Mouse (Mus musculus): ENCODE measurements around the gene Rptor. TPM values are rescaled to one million over a fixed set of nuclear protein-coding genes. Genes with fewer than 3 reads are reported as not detected.

The Rptor gene
- polyA plus RNA-seq, 1 experiment from 2014 or later = 9.3 TPM

DNA sequence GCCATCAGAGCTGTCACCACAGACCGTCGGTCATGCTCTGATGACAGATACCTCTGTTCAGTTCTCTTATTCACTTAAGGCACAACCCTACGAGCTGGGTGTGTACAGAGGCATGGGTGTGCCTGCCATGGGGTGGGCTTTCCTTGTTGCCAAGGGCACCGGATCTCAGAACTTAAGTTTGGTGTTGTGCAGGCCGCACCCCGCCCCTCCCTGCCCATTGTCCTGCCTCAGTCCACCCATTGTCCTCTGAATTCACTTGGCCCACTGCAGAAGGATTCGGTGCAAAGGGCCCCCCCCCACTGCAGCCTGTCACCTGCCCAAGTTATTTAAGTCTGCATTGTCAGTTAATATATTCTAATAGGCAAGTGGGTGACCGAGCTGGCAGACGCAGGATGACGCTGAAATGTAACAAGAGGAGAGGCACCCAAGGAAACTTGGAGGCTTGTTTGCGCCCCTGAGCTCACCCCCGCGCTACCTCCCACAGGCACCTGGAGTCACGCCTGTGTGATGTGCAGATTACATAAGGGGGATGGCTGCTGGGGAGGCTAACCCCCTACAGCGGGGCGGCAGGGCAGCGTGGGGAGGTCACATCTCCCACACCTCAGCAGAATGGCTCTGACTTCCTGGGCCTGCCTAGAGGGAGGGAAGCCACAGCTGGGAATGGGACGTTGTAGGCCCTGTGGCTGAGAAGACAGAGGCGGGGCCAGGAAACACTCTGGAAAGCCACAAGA lies 335.2 kb downstream of the Rptor start:
- peaks cover 59% of the 10 kb centered on the region for H3K4me1 ChIP-seq
- no peak overlapping the region for H3K4me3 ChIP-seq (replicated peaks)
- no peak overlapping the region for H3K9ac ChIP-seq
- peak overlapping the region; percentile 26 for H3K4me2 ChIP-seq
- H3K36me3 ChIP-seq = no peaks in the 10 kb centered on the region
- no peaks in the 10 kb centered on the region for H3K27me3 ChIP-seq (replicated peaks)
- H3K9me3 ChIP-seq = no peaks in the 10 kb centered on the region
- ATAC-seq (ENCODE audit: insufficient read depth, low FRiP score, low read depth) = 0 out of 2 replicates have a peak, but pooled peaks have one; percentile 7
- peak overlapping the region; percentile 74 for H3K27ac ChIP-seq
- WGBS = 58% methylated on average over 19 of the region's 19 CpGs

GRCm38 (mm10) chr11:119939073-119939710 lies 336.5 kb downstream of the Rptor start:
- H3K27me3 ChIP-seq (replicated peaks) = no peaks in the 10 kb centered on the region
- H3K4me3 ChIP-seq (replicated peaks) = no peak overlapping the region
- peak overlapping the region; percentile 24; the same call in 1 of the 2 replicates for H3K4me2 ChIP-seq
- H3K4me1 ChIP-seq = peaks cover 63% of the 10 kb centered on the region
- no peak overlapping the region for H3K9ac ChIP-seq
- 40% methylated on average over 8 of the region's 8 CpGs for WGBS
- no peaks in the 10 kb centered on the region for H3K9me3 ChIP-seq
- peak overlapping the region; percentile 74; the same call in 1 of the 2 replicates for H3K27ac ChIP-seq
- no peak for ATAC-seq (ENCODE audit: insufficient read depth, low FRiP score, low read depth)
- no peaks in the 10 kb centered on the region for H3K36me3 ChIP-seq

DNA sequence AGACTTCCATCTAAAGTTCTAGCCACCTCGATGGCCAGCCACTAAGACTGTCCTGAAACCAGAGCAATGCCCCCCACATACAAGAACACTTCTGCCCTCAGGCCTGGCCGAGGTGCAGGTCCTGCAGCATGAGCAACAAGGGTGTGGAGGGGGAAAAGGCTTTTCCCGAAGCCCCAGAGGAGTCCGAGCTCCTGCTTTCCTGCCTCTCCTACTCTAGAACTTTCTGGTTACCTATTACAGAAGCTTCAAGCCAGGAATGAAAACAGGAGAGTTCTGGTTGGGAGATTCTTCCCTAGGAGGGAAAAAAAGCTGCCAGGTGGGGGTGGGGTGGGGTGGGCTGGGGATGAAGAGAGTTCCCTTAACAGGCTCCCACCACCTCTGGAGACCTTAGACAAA lies 337.0 kb downstream of the Rptor start:
- H3K27me3 ChIP-seq (replicated peaks) = no peaks in the 10 kb centered on the region
- WGBS = 63% methylated on average over 4 of the region's 4 CpGs

GRCm38 (mm10) chr11:119940142-119940541 lies 337.4 kb downstream of the Rptor start:
- no peak for ATAC-seq (ENCODE audit: insufficient read depth, low FRiP score, low read depth)
- Histone ChIP-seq H3K9ac (no peak overlapping the region), H3K27me3 (replicated peaks) (no peaks in the 10 kb centered on the region), H3K4me2 (no peak overlapping the region), H3K9me3 (no peaks in the 10 kb centered on the region), H3K4me1 (peaks cover 72% of the 10 kb centered on the region), H3K36me3 (no peaks in the 10 kb centered on the region), H3K27ac (no peak overlapping the region), H3K4me3 (replicated peaks) (no peak overlapping the region)
- WGBS = 62% methylated on average over 11 of the region's 11 CpGs

More for the DNA sequence above, 337.0 kb downstream of the Rptor start:
- no peak overlapping the region for H3K4me3 ChIP-seq (replicated peaks)
- no peak overlapping the region for H3K4me2 ChIP-seq
- no peak for ATAC-seq (ENCODE audit: insufficient read depth, low FRiP score, low read depth)
- no peaks in the 10 kb centered on the region for H3K36me3 ChIP-seq
- H3K4me1 ChIP-seq = peaks cover 68% of the 10 kb centered on the region
- H3K9ac ChIP-seq = no peak overlapping the region
- H3K27ac ChIP-seq = peak overlapping the region; percentile 74; the same call in 1 of the 2 replicates
- H3K9me3 ChIP-seq = no peaks in the 10 kb centered on the region

DNA sequence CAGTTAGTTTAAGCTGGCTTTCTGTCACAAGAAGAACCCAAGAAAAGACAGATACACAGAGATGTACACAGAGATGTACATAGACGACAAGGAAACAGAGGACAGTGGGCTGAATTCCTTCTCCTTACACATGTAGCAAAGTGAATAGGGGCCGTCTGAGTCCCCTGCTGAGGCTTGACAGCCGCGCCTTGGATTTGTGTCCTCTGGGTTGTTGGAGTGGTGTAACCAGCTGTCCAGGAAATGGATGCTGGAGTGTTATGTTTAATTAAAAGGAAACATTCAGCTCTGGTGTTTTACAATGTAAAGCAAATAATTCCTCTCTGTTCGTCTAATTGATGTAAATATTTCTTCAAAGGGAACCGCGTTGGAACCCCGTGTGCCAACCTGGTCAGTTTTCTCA lies 339.1 kb downstream of the Rptor start:
- peak overlapping the region; percentile 89 for H3K27ac ChIP-seq
- H3K9me3 ChIP-seq = no peaks in the 10 kb centered on the region
- H3K4me1 ChIP-seq = peaks cover 63% of the 10 kb centered on the region
- H3K9ac ChIP-seq = peak overlapping the region; percentile 51
- WGBS = 6% methylated on average over 8 of the region's 8 CpGs
- peak overlapping the region; percentile 78 for H3K4me2 ChIP-seq
- no peaks in the 10 kb centered on the region for H3K36me3 ChIP-seq
- no peak for ATAC-seq (ENCODE audit: insufficient read depth, low FRiP score, low read depth)
- no peaks in the 10 kb centered on the region for H3K27me3 ChIP-seq (replicated peaks)
- peak overlapping the region; percentile 84 for H3K4me3 ChIP-seq (replicated peaks)

DNA sequence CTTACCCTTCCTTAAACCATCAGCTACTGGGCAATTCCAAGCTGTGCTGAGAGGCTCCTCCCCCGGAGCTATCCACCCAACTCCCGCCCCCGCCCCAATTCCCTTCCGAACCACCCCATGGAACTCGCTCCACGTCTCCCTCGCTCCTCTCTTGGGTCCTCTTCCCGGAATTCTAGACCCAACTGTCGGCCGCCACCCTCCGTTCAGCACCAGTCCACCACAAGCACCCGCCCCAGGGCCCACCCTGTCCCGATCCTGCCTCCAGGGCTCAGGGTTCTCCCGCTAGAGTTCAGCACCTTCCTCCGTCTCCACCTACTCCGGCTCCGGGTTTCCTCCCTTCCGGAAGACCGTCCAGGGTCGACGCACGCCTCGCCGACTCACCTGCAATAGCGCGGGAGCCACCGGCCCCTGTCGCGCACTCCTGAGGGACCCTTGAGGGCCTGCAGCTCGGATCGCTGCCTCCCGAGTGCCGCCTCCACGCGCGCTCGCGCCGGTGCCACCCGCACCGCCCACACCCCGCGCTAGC lies 339.6 kb downstream of the Rptor start:
- H3K4me2 ChIP-seq = peak overlapping the region; percentile 78
- no peaks in the 10 kb centered on the region for H3K27me3 ChIP-seq (replicated peaks)
- H3K27ac ChIP-seq = peak overlapping the region; percentile 89
- H3K4me3 ChIP-seq (replicated peaks) = peak overlapping the region; percentile 84
- no peaks in the 10 kb centered on the region for H3K9me3 ChIP-seq
- peaks cover 58% of the 10 kb centered on the region for H3K4me1 ChIP-seq
- ATAC-seq (ENCODE audit: insufficient read depth, low FRiP score, low read depth) = peak; percentile 42
- no peaks in the 10 kb centered on the region for H3K36me3 ChIP-seq
- under 1% methylated on average over 42 of the region's 43 CpGs for WGBS
- H3K9ac ChIP-seq = peak overlapping the region; percentile 51

DNA sequence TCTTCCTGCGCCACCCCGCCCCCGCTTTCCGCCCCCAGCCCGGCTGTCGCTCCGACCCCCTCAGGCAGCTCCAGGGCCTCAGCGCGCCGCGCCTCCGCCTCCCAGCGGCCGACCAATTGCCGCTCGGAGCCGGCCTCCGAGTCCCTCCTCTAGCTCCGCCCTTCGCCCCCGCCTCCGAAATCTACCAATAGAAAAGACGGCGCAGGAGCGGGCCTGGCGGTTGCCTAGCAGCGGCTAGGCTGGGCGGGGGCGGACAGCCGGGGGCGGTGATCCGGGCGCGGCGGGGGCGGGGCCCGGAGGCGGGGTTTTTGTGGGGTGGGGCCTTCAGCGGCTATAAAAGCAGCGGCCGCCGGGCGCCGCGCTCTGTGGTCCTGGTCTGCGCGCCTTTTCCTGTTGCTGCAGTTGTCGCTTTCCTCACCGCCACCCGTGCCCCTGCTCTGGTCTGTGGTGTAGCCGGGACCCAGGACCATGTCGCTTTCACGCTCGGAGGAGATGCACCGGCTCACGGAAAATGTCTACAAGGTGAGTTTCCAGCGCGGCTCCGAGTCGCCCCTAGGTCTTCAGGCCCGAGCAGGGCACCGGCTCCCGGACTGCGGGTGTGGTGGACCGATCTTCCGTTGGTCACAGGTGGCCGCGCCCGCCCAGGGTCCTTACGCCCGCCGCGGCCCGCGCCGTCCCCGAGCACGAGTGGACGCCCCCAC lies 340.2 kb downstream of the Rptor start, which contains the start of gene Baiap2:
Baiap2 (plus strand) TSS at position 37 of the 701 bp plus-strand sequence.
- H3K27ac ChIP-seq = peak within 1 kb of the TSS; percentile 89
- peak within 1 kb of the TSS; percentile 76 for H3K9ac ChIP-seq
- no peaks in the 10 kb centered on the region for H3K36me3 ChIP-seq
- H3K4me1 ChIP-seq = peaks cover 54% of the 10 kb centered on the region
- peak within 1 kb of the TSS; percentile 96 for H3K4me2 ChIP-seq
- under 1% methylated on average over 79 of the region's 79 CpGs for WGBS
- H3K27me3 ChIP-seq (replicated peaks) = no peaks in the 10 kb centered on the region
- H3K9me3 ChIP-seq = no peaks in the 10 kb centered on the region
- H3K4me3 ChIP-seq (replicated peaks) = peak within 1 kb of the TSS; percentile 84
- ATAC-seq (ENCODE audit: insufficient read depth, low FRiP score, low read depth) = peak; percentile 92

DNA sequence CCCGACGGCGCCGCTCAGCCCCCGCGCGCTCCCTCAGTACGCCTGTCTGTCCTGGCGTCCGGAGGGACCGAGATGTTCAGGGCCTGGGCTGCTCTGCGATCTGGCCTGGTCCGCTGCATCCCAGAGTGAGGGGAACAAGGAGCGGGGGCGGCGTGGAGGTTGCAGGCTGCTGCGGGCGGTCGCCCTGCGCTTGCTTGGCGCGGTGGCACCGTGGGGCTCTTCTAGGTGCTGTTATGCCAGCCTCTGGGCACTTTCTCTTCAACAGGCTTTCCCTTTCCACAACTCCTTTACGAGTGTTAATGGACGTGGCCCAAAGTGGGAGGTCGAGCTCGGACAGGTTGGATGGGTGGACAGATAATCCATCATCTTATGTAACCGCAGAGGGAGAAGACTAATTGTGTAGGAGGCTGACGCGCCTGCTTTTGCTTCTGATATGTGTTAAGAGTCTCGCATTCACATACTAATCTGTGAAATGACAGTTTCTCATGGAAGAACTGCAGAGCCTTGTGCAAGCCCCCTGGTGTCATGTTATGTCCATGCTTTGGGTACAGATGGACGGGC lies 340.8 kb downstream of the Rptor start:
- Histone ChIP-seq H3K27ac (peak overlapping the region; percentile 73), H3K9me3 (no peaks in the 10 kb centered on the region), H3K27me3 (replicated peaks) (no peaks in the 10 kb centered on the region), H3K4me3 (replicated peaks) (peak overlapping the region; percentile 84), H3K4me2 (peak overlapping the region; percentile 96), H3K36me3 (no peaks in the 10 kb centered on the region), H3K4me1 (peaks cover 54% of the 10 kb centered on the region), H3K9ac (peak overlapping the region; percentile 76)
- ATAC-seq (ENCODE audit: insufficient read depth, low FRiP score, low read depth) = 0 out of 2 replicates have a peak, but pooled peaks have one; percentile 1
- WGBS = 2% methylated on average over 32 of the region's 32 CpGs

DNA sequence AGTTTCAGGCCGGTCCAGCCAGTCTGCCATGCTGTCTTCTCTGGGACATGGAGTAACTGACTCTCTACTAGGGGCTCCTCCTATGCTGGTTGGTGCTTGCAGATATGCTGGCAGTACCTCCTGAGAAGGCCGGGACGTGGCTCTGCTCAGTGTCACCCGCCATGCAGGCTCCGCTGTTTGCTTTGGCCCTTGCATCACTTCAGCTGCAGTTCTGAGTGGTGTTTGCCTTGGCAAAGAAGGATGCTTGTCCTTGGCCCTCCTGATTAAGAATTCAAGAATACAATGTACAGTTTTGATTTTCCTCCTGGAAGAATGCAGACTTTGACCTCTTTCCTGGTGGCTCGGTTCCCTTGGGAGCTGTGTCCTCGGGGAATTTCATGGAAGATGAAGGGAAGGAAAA lies 342.6 kb downstream of the Rptor start:
- Histone ChIP-seq H3K4me2 (peak overlapping the region; percentile 96), H3K4me1 (peaks cover 44% of the 10 kb centered on the region), H3K9me3 (no peaks in the 10 kb centered on the region), H3K27me3 (replicated peaks) (no peaks in the 10 kb centered on the region), H3K4me3 (replicated peaks) (0 out of 2 replicates have a peak overlapping the region, but pooled peaks have one; percentile 84), H3K27ac (peak overlapping the region; percentile 23; the same call in 1 of the 2 replicates), H3K36me3 (no peaks in the 10 kb centered on the region), H3K9ac (no peak overlapping the region)
- ATAC-seq (ENCODE audit: insufficient read depth, low FRiP score, low read depth) = no peak
- WGBS = 65% methylated on average over 7 of the region's 7 CpGs

DNA sequence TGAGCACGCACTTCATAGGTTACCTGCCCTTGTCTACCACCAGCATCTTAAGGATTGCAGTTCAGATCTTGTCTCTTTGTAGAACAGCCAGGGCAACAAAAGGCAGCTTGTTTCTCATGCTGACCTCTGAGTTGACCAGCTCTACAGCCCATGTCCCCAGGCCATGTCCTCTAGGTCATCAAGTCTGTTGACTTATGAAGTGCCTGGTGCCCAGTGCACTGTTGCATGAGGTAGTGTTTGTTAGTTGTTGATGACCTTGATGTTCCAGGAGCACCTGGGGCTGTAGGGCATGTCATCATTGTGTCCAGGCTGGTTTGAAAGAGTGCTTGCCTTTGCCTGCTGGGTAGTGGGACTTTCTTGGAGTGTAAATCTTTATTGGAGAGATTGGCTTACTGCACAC lies 344.7 kb downstream of the Rptor start:
- Histone ChIP-seq H3K4me2 (no peak overlapping the region), H3K27me3 (replicated peaks) (no peaks in the 10 kb centered on the region), H3K36me3 (no peaks in the 10 kb centered on the region), H3K27ac (no peak overlapping the region), H3K9ac (no peak overlapping the region), H3K4me1 (peaks cover 33% of the 10 kb centered on the region), H3K4me3 (replicated peaks) (no peak overlapping the region), H3K9me3 (no peaks in the 10 kb centered on the region)
- no peak for ATAC-seq (ENCODE audit: insufficient read depth, low FRiP score, low read depth)
- WGBS = 100% methylated on average over 1 of the region's 1 CpGs

GRCm38 (mm10) chr11:119947897-119948296 lies 345.2 kb downstream of the Rptor start:
- H3K36me3 ChIP-seq = no peaks in the 10 kb centered on the region
- no peak overlapping the region for H3K4me3 ChIP-seq (replicated peaks)
- no peaks in the 10 kb centered on the region for H3K9me3 ChIP-seq
- WGBS = 52% methylated on average over 2 of the region's 2 CpGs
- H3K27ac ChIP-seq = no peak overlapping the region
- no peaks in the 10 kb centered on the region for H3K27me3 ChIP-seq (replicated peaks)
- peaks cover 38% of the 10 kb centered on the region for H3K4me1 ChIP-seq
- H3K4me2 ChIP-seq = no peak overlapping the region
- ATAC-seq (ENCODE audit: insufficient read depth, low FRiP score, low read depth) = no peak
- no peak overlapping the region for H3K9ac ChIP-seq
